Mouse (Mus musculus) spleen, adult 10 weeks (tissue): Measurements from ENCODE around the gene Cdk5rap2. TPM values are rescaled to one million over a fixed set of nuclear protein-coding genes. Genes with fewer than 3 reads are reported as not detected.

Source experiments
- polyA plus RNA-seq: library from polyadenylated mRNA; stranded (reverse); fragments of 350-450 nt; fragmentation: Illumina TruSeq; extraction: RNeasy Lipid Tissue Mini Kit (QIAGEN cat#74804); gene quantifications from one replicate; pipeline ENCODE4 v1.2.3, GENCODE M21; 2015; ENCODE audit warnings: low replicate concordance; ENCODE audit not compliant: insufficient read depth

The Cdk5rap2 gene
- 17.8 TPM for polyA plus RNA-seq

GRCm38 (mm10) chr4:70409994-70410721 lies at the start of gene Cdk5rap2:
Gene Cdk5rap2 (minus strand): TSS chr4:70410443.

Other genes with a start within 250 kb of the Cdk5rap2 start
- 5.1 TPM for gene Megf9, start 124.6 kb upstream of the Cdk5rap2 start, polyA plus RNA-seq